Mouse (Mus musculus) heart, embryonic 15.5 days (tissue): ENCODE results near the gene Fbxw7. TPM values are rescaled to one million over a fixed set of nuclear protein-coding genes. Genes with fewer than 3 reads are reported as not detected.

ENCODE experiments used
- ATAC-seq: fragments of 200-750 bp; cut with Nextera tagmentation; replicated peaks from 2 replicates; pipeline ENCODE4 v1.8.0; 2017; ENCODE audit warnings: low read depth, moderate TSS enrichment; ENCODE audit not compliant: insufficient number of reproducible peaks, insufficient read depth, low FRiP score
- H3K27ac ChIP-seq: fragments of 300-500 bp; sonication (generic); 2 replicates; pipeline ENCODE4 v1.5.1; 2015; ENCODE audit warnings: mild to moderate bottlenecking, inconsistent platforms
- H3K27me3 ChIP-seq: fragments of 300-500 bp; sonication (generic); 2 replicates; pipeline ENCODE4 v1.6.1; 2015; ENCODE audit warnings: inconsistent platforms
- H3K36me3 ChIP-seq: fragments of 300-500 bp; sonication (generic); 2 replicates; pipeline ENCODE4 v1.6.1; 2015; ENCODE audit warnings: mild to moderate bottlenecking, inconsistent platforms
- H3K4me1 ChIP-seq: fragments of 300-500 bp; sonication (generic); replicated peaks from 2 replicates; pipeline ENCODE4 v1.6.1; 2015; ENCODE audit warnings: inconsistent platforms
- H3K4me2 ChIP-seq: fragments of 300-500 bp; sonication (generic); 2 replicates; pipeline ENCODE4 v1.6.1; 2015; ENCODE audit warnings: inconsistent platforms, mild to moderate bottlenecking, moderate library complexity
- H3K4me3 ChIP-seq: fragments of 300-500 bp; sonication (generic); 2 replicates; pipeline ENCODE4 v1.5.1; 2015; ENCODE audit warnings: mild to moderate bottlenecking, inconsistent platforms
- H3K9ac ChIP-seq: fragments of 300-500 bp; sonication (generic); 2 replicates; pipeline ENCODE4 v1.6.1; 2015; ENCODE audit warnings: mild to moderate bottlenecking, inconsistent platforms
- H3K9me3 ChIP-seq: fragments of 300-500 bp; sonication (generic); replicated peaks from 2 replicates; pipeline ENCODE4 v1.6.1; 2016; ENCODE audit warnings: inconsistent platforms
- WGBS: fragments of 180-500 bp; shearing (Covaris S2); methylation state at CpG from one replicate; pipeline ENCODE4 v1.1.7; 2015; ENCODE audit warnings: mixed read lengths; 5-methylcytosine and 5-hydroxymethylcytosine counted together
- polyA plus RNA-seq: library from polyadenylated mRNA; unstranded; fragments of >200 nt; fragmentation: Nextera tagmentation; extraction: Ambion mirVana; gene quantifications from 2 replicates; pipeline ENCODE4 v1.2.1, GENCODE M21; 2015

The Fbxw7 gene
- polyA plus RNA-seq, 1 experiment from 2014 or later, result 8.1 TPM

DNA sequence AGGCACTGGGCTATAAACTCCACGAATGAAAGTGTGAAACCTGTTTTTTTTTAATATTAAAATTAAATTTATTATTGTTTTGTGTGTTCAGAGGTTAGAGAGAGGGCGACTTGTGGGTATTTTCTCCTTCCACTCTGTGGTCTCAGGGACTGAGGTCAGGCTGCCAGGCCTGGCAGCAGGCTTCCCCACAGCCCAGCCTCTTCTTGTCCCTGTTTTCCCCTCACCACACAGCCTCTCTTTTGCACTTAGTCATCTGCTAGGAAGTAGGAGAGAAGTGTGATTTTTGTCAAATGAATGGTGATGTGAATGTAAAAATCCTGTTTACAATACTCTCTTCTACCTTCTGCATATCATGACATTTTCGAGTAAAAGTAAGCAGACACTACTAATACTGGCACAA, 7.2 kb upstream of the Fbxw7 start:
- H3K36me3 ChIP-seq, result no peaks in the 10 kb centered on the region
- no peak overlapping the region for H3K4me2 ChIP-seq
- 59% methylated on average over 3 of the region's 3 CpGs for WGBS
- no peaks in the 10 kb centered on the region for H3K9me3 ChIP-seq
- no peak overlapping the region for H3K27ac ChIP-seq
- H3K4me3 ChIP-seq, result no peak overlapping the region
- no peak for ATAC-seq
- H3K4me1 ChIP-seq, result peaks cover 5% of the 10 kb centered on the region
- H3K27me3 ChIP-seq, result no peaks in the 10 kb centered on the region
- H3K9ac ChIP-seq, result no peak overlapping the region

DNA sequence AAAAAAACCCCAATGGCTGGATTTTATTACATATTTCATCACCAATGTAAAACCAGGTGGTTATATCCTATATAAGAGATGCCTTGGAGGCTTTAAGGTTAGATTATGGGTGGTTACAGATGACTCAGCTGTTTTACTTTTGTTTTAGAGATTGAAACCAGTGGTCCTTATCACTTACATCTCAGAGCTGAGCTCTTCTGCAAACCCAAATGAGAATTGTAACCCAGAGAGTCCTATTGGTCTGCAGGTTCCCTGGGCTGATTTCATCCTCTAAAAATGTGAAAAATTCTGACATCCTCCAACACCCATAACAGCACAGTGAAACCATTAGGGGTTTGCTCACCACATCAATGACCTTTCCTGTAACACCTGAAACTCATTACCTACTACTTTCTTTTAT, 6.2 kb upstream of the Fbxw7 start:
- Histone ChIP-seq H3K9ac (no peak overlapping the region), H3K4me2 (no peak overlapping the region), H3K27ac (no peak overlapping the region), H3K4me3 (no peak overlapping the region), H3K9me3 (no peaks in the 10 kb centered on the region), H3K27me3 (no peaks in the 10 kb centered on the region), H3K4me1 (peaks cover 14% of the 10 kb centered on the region), H3K36me3 (no peaks in the 10 kb centered on the region)
- no peak for ATAC-seq

DNA sequence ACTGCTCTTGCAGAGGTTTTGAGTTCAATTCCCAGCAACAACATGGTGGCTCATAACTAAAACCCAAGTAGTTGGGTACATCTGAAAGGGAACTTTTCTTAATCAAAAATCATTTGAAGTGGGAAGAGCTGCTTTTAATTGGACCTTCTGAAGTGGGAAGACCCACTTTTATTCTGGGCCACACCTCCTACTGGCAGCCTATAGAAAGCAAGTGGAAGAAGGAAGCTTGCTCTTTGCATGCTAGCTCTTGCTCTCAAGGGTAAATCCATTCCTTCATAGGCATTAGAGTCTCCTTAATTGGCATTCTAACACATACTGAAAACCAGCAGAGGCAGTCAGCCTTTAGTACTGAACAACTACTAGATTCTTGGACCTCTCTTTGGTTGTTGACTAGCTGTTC, 4.3 kb upstream of the Fbxw7 start:
- no peak for ATAC-seq
- H3K27me3 ChIP-seq, result no peaks in the 10 kb centered on the region
- H3K9me3 ChIP-seq, result no peaks in the 10 kb centered on the region
- H3K4me3 ChIP-seq, result no peak overlapping the region
- H3K9ac ChIP-seq, result no peak overlapping the region
- H3K27ac ChIP-seq, result no peak overlapping the region
- H3K4me1 ChIP-seq, result peaks cover 15% of the 10 kb centered on the region
- no peaks in the 10 kb centered on the region for H3K36me3 ChIP-seq
- H3K4me2 ChIP-seq, result no peak overlapping the region

DNA sequence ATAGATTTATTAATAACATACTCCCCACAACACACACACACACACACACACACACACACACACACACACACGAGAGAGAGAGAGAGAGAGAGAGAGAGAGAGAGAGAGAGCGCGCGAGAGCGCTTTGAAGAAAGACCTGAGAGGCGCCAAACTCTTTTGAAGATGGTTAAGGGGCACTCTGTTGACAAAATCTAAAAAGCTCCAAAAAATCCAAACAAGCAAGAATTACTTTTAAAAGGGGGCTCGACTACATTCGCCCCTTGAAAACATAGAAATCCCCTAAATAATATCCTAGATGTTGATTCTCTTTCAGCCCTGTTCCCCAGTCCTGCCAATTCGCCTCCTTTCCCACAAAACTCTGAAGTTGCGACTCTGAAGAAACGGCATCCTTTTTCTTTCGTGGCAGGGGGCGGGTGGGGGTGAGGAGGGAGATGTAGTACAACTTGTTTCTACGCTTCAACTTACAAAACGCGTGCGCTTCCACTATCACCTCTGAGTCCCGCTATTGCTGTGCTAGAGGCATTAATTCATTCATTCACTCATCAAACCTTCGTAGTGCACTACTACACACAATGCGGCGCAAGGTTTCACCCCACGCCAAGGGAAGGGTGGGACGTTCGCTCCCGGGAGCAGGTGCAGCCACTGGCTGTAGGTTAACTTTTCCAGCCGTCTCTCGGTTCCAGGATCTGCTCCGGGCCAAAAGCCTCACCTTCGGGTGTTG, 1.5 kb upstream of the Fbxw7 start:
- Histone ChIP-seq H3K9me3 (no peaks in the 10 kb centered on the region), H3K36me3 (no peaks in the 10 kb centered on the region), H3K4me2 (peak overlapping the region; percentile 86), H3K4me1 (peaks cover 25% of the 10 kb centered on the region), H3K27me3 (no peaks in the 10 kb centered on the region), H3K9ac (peak overlapping the region; percentile 87), H3K27ac (peak overlapping the region; percentile 97), H3K4me3 (peak overlapping the region; percentile 98)
- 2% methylated on average over 29 of the region's 29 CpGs for WGBS
- ATAC-seq, result no peak

DNA sequence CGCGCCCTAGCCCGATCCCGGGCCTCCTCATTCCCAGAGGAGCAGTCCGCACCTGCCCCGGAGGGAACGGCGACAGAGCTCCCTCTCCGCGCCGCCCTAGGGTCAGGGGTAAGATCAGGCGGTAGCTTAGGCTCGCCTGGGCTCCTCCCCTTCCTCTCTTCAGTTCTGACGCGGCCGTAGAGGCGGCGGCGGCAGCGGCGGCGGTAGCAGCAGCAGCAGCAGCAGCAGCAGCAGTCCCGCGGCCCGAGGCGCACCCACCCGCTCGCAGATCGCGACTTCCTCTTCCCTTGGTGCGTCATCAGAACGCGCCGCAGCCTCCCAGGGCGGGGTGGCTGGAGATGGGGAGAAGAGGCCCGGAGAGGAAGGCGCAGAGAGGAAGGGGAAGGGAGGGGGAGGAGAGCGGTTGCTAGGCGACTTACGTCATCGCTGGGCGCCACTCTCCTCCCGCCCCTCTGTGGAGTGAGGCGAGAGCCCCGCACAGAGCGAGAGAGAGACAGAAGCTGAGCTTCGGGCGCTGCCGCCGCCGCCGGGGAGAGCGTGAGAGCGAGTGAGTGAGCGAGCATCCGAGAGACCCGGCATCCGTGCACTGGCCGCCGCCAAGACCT, 809 bp upstream of the Fbxw7 start:
- peak; percentile 98 for ATAC-seq
- Histone ChIP-seq H3K4me1 (peaks cover 25% of the 10 kb centered on the region), H3K4me2 (peak overlapping the region; percentile 97), H3K36me3 (no peaks in the 10 kb centered on the region), H3K4me3 (peak overlapping the region; percentile 98), H3K9me3 (no peaks in the 10 kb centered on the region), H3K9ac (peak overlapping the region; percentile 87), H3K27me3 (no peaks in the 10 kb centered on the region), H3K27ac (peak overlapping the region; percentile 97)
- under 1% methylated on average over 46 of the region's 60 CpGs for WGBS

DNA sequence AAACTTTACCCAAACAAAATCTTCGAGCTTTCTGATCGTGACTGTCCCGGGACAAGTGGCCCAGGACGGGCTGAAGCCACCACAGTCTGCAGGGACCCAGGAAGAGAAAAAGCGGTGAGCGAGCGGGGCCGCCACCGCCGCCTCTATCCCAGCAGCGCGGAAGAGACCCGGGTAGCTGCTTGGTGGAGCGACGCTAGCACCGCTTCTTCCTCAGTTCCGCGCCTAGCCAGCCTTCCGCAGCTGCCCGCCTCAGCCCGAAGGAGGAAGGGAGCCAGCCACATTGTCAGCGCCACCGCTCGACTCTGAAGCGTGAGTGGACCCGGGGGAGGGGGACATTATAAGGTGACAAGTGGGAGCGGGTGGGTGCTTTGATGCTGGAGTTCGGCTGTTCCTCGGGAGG, 393 bp downstream of the Fbxw7 start:
- Histone ChIP-seq H3K4me3 (peak overlapping the region; percentile 98), H3K27ac (peak overlapping the region; percentile 97), H3K4me2 (peak overlapping the region; percentile 97), H3K36me3 (no peaks in the 10 kb centered on the region), H3K9ac (peak overlapping the region; percentile 85), H3K9me3 (no peaks in the 10 kb centered on the region), H3K4me1 (peaks cover 25% of the 10 kb centered on the region), H3K27me3 (no peaks in the 10 kb centered on the region)
- ATAC-seq, result no peak
- under 1% methylated on average over 29 of the region's 29 CpGs for WGBS

DNA sequence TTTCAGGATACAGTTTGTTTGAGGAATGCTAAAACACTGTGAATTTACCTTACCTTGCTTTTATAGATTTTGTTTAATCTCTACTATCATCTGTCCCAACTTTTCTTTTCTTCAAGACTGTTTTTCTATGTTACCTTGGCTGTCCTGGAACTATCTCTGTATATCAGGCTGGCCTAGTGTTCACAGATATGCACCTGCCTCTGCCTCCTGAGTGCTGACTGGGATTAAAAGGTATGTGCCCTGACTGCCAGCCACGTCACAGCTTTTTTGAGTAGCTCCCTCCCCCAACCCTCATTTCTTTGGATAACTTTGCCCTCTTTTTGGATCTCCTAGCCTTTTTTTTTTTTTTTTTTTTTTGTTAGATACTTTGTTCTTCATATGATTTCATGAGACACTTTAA, 1.9 kb downstream of the Fbxw7 start:
- Histone ChIP-seq H3K4me2 (no peak overlapping the region), H3K27ac (no peak overlapping the region), H3K4me3 (no peak overlapping the region), H3K9me3 (no peaks in the 10 kb centered on the region), H3K9ac (no peak overlapping the region), H3K27me3 (no peaks in the 10 kb centered on the region), H3K36me3 (no peaks in the 10 kb centered on the region), H3K4me1 (peaks cover 25% of the 10 kb centered on the region)
- no peak for ATAC-seq
- WGBS, result 67% methylated on average over 1 of the region's 1 CpGs

DNA sequence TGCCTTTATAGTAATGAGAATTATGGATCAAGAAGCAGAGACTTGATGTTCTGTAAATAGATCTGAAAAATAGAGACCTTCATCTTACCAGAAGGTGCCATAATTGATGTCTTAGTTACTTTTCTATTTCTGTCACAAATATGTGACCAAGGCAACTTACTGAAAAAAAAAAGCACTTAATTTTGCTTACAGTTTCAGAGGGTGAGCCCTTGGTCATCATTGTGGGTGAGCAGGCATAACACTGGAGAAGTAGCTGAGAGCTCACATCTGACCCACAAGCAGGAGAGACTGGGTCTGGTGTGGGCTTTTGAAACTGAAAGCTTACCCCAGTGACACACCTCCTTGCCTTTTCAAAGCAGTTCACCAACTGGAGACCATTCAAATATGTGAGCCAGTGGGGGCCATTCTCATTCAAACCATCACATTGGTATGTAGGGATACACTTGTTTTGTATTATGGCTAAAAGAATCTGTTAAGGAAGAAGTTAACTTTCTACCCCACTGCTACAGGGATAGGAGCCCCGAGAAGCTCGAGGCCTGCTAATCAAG, 5.7 kb downstream of the Fbxw7 start:
- Histone ChIP-seq H3K9ac (no peak overlapping the region), H3K27ac (no peak overlapping the region), H3K4me1 (peaks cover 11% of the 10 kb centered on the region), H3K27me3 (no peaks in the 10 kb centered on the region), H3K9me3 (no peaks in the 10 kb centered on the region), H3K4me3 (no peak overlapping the region), H3K36me3 (no peaks in the 10 kb centered on the region), H3K4me2 (no peak overlapping the region)
- no peak for ATAC-seq
- WGBS, result 76% methylated on average over 2 of the region's 2 CpGs

DNA sequence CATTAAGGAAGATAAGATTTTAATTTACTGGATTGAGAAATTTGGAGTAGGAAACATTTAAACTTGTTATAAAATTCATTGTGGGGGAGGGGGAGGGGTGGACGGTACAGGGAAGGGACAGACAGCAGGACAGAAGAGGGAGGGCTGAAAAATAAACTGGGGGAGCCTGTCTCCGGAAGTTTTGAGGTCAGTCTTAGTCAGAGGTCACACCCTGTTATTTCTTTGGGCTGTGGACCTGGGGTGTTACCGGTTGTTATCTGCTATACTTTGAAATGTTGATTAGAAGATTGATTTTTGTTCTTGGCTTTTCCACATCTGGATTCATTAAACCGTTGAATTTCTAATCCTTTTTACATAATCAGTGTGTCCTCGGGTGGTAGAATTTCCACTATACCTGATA, 10.9 kb downstream of the Fbxw7 start:
- no peaks in the 10 kb centered on the region for H3K9me3 ChIP-seq
- no peaks in the 10 kb centered on the region for H3K27me3 ChIP-seq
- H3K4me2 ChIP-seq, result peak overlapping the region; percentile 24; the same call in 1 of the 2 replicates
- peaks cover 9% of the 10 kb centered on the region for H3K4me1 ChIP-seq
- peak overlapping the region; percentile 42; the same call in 1 of the 2 replicates for H3K27ac ChIP-seq
- H3K36me3 ChIP-seq, result no peaks in the 10 kb centered on the region
- no peak for ATAC-seq
- no peak overlapping the region for H3K9ac ChIP-seq
- 32% methylated on average over 5 of the region's 5 CpGs for WGBS
- no peak overlapping the region for H3K4me3 ChIP-seq

DNA sequence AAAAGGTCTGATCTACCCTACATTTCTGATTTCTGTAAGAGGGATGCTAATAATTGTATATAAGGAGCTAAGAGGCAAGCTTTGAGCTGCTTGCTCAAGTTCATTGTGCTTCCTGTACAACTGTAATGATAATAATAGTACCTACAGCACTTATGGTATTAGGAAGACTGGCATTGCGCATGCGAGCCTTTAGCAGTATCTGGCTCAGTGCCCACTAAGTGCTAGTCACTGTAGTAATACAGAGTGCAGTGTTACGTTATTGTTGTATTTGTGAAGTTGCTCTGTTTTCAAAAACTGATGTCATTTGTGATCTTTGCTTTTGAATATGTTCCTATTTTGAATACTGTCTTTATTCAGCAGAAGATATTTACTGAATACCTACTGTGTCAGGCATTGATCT, 11.3 kb downstream of the Fbxw7 start:
- Histone ChIP-seq H3K4me1 (peaks cover 9% of the 10 kb centered on the region), H3K27ac (peak overlapping the region; percentile 42; the same call in 1 of the 2 replicates), H3K27me3 (no peaks in the 10 kb centered on the region), H3K4me3 (no peak overlapping the region), H3K4me2 (peak overlapping the region; percentile 24; the same call in 1 of the 2 replicates), H3K36me3 (no peaks in the 10 kb centered on the region), H3K9ac (no peak overlapping the region), H3K9me3 (no peaks in the 10 kb centered on the region)
- no peak for ATAC-seq
- WGBS, result 28% methylated on average over 3 of the region's 3 CpGs

DNA sequence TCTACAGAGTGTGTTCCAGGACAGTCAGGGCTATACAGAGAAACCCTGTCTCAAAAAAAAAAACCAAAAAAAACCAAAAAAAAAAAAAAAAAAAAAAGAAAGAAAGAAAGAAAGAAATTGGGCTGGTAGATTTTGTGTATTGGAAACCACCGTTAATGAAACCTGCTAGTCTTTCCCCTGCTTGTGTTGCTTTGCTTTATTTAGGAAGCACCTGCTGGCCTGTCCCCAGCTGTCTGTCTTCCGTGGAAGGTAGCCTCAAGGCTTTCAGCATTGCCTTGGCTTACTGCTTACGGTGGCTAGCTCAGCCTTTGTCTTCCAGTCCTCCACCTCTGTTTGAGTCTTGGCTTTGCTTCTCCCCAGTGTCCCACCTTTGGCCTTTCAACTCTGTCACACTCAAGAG, 11.9 kb downstream of the Fbxw7 start:
- WGBS, result 74% methylated on average over 3 of the region's 3 CpGs
- no peak for ATAC-seq

DNA sequence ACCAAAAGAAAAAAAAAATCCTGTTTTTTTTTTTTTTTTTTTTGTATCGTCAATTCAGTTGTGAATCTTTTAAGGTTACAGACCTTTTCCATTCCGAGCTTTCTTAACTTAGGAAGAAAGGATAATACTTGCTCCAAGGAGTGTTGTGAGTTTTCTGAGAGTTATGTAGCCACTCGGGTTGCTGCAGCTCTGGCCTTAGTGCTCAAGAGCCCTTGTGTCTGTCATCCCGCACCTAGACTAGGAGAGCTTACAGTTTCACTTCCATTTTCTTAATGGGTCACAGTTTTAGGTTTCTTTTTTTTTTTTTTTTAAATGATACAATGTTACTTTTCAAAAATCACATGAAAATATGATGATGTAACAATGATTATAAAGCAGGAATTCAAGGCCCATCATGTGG, 12.5 kb downstream of the Fbxw7 start:
- no peaks in the 10 kb centered on the region for H3K27me3 ChIP-seq
- WGBS, result 82% methylated on average over 4 of the region's 4 CpGs
- ATAC-seq, result no peak
- H3K9ac ChIP-seq, result no peak overlapping the region
- H3K4me1 ChIP-seq, result peaks cover 9% of the 10 kb centered on the region
- H3K4me3 ChIP-seq, result no peak overlapping the region
- no peaks in the 10 kb centered on the region for H3K9me3 ChIP-seq
- H3K36me3 ChIP-seq, result no peaks in the 10 kb centered on the region
- no peak overlapping the region for H3K4me2 ChIP-seq
- no peak overlapping the region for H3K27ac ChIP-seq

More for the DNA sequence above, 11.9 kb downstream of the Fbxw7 start:
- Histone ChIP-seq H3K4me3 (no peak overlapping the region), H3K9ac (no peak overlapping the region), H3K36me3 (no peaks in the 10 kb centered on the region), H3K4me2 (no peak overlapping the region), H3K4me1 (peaks cover 9% of the 10 kb centered on the region), H3K27me3 (no peaks in the 10 kb centered on the region), H3K27ac (no peak overlapping the region), H3K9me3 (no peaks in the 10 kb centered on the region)
